Mouse (Mus musculus): ENCODE results near the gene Rps6kc1.

DNA sequence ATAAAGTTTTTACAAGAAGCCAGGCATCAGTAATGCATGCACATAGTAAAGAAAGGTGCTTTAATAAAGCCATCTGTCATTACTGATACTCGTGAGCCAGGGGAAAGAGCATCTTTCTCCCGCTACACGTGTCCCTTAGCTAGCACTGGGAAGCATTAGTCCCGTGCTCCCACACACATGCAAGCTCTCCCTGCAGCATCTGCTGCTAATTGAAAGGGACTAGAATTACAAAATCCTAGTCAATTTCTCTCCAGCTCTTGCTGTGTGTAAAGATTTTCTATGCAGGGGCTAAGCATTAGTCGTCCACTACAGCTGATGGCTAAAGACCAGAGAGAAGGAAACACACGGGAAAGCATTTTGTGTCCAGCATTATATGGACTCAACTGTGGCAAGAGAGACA is 120.8 kb downstream of the Rps6kc1 start:
- no peak for TF ChIP-seq CTCF (IDR thresholded peaks at IDR 0.05; ENCODE audit: low read depth)
- no peak for TF ChIP-seq EP300 (IDR thresholded peaks at IDR 0.05; ENCODE audit: low read depth)
